Mouse (Mus musculus) heart, adult 8-10 months (tissue): Measurements from ENCODE around the gene Hspa4. TPM values are rescaled to one million over a fixed set of nuclear protein-coding genes. Genes with fewer than 3 reads are reported as not detected.
"Not testable (repeated sequence)": the region's sequence is repeated elsewhere in the genome, so short reads cannot be mapped to it uniquely, and the experiment has no call there.

ENCODE experiments used
- DNase-seq: peaks from one replicate; pipeline ENCODE4 v3.0.0; 2022; ENCODE audit warnings: low spot score
- total RNA-seq, 4 experiments: library from RNA; stranded (reverse); gene quantifications; 2 replicates each; pipeline ENCODE4 v1.2.4; 2022

Gene Hspa4
- total RNA-seq = 100 to 1,000 TPM; 113 to 135 (median 122) TPM

DNA sequence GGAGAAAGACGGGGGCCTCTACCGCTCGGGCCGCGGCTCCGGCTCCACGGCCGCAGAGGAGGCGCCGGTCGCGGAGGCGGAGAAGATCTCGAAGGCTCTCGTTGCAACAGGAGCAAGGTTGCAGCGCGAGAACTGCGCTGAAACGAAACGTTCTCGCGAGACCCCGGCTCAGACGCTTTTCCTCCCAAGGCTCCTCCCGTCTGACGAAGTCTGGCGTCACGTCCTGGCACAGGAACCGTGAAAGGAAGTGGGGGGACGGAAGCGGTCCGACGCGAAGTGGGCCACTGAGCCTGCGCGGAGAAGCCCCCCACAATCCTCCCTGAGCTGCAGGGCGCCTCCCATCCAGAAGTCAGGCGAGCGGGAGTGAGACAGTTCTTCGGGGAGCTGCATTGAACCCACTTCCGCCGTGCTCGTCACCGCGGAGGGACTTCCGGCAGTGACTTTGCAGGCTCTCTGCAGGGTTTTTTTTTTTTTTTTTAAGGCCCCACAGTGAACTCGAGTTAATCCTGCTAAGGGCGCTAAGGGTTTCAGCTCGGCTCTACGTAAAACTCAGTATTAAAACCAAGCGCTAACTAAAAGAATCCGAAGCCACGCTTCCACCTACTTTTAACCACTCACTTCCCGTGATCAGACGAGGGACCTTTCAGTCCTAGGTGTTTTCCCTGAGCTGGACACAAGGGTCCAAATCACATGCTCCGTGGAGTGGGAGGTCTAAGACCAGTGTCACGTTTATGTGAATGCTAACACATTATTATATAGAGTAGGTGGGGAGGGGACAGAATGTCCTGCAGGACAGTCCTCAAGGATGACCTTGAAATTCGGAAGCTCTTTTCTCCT is at the start of gene Hspa4:
Hspa4 (minus strand) TSS at position 128 of the 837 bp plus-strand sequence.
- DNase-seq = peak; percentile 98

DNA sequence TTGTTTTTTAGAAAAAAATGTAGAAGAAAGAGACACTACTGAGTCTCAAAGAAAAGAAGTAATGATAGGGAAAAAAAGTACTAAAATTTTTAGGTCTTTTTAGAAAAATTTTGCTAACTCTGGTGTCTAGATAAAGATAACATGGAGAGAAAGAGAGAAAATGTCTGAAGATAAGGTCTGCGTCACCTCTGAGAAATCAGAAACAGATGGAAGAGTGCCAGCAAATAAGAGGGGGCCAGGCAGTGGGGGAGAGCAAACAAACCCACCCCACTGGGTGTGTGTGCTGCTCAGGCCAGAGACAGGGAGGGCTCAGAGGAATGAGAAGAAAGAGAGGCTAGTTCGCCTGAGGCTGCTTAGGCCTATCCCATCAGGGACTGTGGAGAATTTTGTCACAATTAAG is 45.5 kb upstream of the Hspa4 start:
- DNase-seq = no peak

DNA sequence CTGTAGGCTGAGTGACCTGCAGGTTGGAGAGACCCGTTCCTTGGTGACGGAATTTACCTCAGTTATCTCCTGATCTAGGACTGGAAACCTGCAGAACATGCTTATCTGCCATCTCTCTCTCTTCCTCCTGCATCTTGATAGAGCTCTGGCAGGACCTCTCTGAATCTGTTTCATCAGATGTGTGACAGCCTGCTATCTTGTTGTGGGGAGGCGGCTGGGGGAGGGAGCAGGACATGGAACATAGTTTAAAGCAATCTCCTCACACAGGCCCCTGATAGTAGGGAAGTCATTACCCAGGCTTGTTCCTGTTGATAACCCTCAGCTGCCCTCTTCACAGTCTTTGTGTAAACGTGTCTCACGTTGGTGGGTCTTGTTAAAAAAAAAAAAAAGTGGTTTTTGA is 45.1 kb upstream of the Hspa4 start:
- no peak for DNase-seq

- no peak for DNase-seq
These were observed 42.5 kb upstream of the Hspa4 start for GRCm38 (mm10) chr11:53342711-53343110.

DNA sequence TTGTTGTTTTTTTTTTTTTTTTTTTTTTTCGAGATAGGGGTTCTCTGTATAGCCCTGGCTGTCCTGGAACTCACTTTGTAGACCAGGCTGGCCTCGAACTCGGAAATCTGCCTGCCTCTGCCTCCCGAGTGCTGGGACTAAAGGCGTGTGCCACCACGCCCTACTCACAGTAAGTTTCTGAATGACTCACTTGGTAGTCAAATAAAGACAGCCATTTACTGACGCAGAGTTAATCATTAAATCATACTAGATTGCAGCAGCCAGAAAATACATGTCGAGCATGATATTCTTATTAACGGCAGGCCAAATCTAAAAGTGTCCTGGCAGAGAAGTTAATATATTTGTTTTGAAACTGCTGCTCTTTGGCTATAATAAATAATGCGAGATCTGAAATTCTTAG is 40.8 kb upstream of the Hspa4 start:
- DNase-seq = not testable (repeated sequence)

DNA sequence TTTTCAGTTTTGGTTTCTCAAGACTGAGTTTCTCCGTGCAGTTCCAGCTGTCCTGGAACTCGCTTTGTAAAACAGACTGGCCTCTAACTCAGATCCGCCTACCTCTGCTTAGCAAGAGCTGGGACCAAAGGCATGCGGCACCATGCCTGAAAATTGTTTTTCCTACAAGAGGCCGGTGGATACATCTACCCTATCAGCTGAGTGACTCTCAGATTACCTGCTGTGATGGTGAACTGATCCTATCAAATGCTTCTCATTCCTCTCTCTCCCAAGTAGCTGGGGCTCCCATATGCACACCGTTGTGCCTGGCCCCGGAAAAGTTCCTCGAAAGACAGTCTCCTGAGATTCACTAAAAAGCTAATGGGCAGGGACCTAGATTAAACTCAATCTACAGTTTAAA is 37.4 kb upstream of the Hspa4 start:
- DNase-seq = no peak

DNA sequence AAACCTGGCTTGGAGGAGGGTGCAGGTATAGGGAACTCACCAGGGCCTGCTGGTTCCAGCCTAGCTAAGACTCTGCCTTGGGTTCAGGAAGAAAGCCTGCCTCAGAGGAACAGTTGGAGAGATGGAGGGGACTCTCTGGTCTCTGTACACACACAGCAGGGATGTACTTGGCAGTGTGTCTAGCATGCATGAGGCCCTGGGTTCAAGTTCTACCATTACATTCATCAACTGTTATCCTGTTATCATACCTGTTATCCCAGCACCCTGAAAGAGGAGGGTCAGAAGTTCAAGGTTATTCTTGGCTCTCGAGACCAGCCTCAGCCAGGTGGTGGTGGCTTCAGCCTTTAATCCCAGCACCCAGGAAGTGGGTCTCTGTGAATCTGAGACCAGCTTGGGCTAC is 36.7 kb upstream of the Hspa4 start:
- DNase-seq = no peak

- DNase-seq = no peak
These were observed 35.9 kb upstream of the Hspa4 start for GRCm38 (mm10) chr11:53336182-53336571.

DNA sequence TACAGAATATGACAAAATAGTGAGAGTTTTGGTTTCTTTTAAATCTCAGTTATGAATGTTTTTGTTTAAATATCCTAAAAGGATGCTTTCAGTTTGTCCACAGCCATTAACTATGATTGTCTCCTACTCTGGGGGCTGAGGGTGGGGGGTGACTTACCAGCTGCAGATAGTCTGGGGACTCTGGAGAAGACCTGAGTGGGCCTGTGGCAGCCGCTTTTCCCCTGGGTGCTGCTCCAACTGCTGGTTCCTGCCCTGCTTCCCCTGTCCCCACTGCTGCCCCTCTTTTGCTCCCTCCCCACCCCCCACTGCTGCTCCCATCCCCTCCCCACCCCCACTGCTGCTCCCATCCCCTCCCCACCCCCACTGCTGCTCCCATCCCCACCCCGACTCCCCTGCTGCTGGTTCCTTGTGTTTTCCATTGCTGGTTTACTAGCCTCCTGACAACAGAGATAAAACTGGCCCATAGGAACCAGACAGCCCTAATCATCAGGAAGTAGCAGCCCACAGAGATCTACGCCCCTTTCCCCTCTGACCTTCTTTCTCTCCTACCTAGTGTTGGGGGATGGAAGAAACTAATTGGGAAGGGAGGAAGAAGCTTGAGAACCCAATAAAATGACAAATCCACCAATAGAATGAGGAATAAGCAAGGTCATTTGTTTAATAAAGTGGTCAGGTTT is 35.4 kb upstream of the Hspa4 start:
- DNase-seq = no peak

- DNase-seq = no peak
These were observed 31.9 kb upstream of the Hspa4 start for GRCm38 (mm10) chr11:53332076-53332680.

DNA sequence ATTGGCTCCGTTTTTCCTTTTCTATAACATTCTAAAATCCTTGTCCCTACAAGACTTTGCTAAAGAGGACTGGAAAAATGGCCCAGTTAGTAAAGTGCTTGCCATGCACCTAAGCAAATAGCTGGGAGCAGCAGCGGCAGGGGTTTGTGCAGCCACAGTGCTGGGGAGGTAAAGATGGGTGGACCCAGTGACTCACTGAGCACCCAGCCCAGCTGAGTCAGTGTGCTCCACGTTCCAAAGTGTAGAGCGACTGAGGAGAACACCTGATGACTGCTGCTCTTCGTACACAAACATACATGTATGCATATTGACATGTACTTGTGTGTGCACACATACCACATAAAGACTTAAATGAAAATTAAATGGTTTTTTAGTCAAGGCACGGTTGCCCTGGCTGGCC is 30.9 kb upstream of the Hspa4 start:
- no peak for DNase-seq

- DNase-seq = no peak
These were observed 30.1 kb upstream of the Hspa4 start for GRCm38 (mm10) chr11:53330325-53330724.

DNA sequence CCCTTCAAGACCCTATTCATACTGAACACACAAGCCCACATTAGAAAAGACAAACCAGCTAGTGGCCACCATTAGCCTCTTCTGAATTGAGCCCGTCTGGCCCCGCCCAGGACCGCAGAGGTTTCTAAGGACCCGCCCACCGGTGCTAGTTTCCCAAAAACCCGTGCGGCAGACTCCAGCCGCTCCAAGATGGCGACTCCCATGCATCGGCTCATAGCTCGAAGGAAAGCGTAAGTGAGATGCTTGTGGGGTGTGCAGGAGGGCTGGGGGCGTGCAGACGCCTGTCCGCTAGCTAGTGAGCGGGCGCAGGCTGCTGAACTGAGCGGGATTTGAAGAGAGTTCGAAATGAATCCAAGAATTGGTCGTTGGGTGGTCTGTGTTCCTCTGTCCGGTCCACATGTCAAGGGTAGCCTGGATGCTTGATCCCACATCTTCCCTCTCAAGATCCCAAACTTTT is 24.3 kb upstream of the Hspa4 start, which contains the start of gene Zcchc10:
Zcchc10 (plus strand) TSS at position 168 of the 457 bp plus-strand sequence.
- DNase-seq = peak; percentile 89

GRCm38 (mm10) chr11:53319867-53320266 is 19.6 kb upstream of the Hspa4 start:
- DNase-seq = not testable (repeated sequence)

DNA sequence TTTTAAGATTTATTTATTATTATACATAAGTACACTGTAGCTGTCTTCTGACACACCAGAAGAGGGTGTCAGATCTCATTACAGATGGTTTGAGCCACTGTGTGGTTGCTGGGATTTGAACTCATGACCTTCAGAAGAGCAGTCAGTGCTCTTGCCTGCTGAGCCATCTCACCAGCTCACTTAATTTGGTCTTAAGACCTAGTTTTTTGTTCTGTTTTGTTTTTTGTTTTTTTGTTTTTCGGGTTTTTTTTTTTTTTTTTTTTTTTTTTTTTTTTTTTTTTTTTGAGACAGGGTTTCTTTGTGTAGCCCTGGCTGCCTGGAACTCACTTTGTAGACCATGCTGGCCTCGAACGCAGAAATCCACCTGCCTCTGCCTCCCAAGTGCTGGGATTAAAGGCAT is 18.3 kb upstream of the Hspa4 start:
- DNase-seq = not testable (repeated sequence)

DNA sequence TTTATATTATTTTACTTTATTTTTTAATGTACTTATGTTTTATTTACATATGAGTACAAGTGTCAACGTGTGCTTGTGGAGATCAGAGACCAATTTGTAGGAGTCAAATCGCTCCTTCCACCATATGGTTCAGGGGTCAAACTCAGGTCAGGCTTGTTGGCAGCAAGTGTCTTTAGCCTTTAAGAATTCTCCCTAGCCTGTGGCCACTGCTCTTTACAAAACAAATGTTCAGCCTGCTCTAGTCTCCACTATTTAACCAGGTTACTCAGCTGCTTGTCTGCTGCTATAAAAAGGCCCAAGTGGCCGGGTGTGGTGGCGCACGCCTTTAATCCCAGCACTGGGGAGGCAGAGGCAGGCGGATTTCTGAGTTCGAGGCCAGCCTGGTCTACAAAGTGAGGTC is 17.8 kb upstream of the Hspa4 start:
- no peak for DNase-seq

GRCm38 (mm10) chr11:53316996-53317395 is 16.7 kb upstream of the Hspa4 start:
- DNase-seq = no peak

DNA sequence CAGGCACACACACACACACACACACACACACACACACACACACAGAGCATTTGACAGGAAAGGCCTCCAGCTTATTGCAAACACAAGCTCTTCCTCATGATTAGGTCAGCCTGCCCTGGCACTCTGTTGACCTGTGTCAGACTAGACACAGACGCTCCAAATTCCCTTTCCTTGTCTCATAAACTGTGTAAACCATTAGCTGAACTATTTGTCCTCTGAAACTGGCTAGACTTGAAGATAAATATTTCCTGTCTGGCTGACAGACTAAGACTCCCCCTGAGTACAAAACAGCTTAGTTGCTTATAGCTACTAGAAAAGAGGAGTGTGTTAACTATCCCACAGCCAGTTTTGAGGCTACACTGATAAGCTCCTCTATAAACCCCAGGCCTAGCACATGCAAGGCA is 14.5 kb upstream of the Hspa4 start:
- peak; percentile 45 for DNase-seq

DNA sequence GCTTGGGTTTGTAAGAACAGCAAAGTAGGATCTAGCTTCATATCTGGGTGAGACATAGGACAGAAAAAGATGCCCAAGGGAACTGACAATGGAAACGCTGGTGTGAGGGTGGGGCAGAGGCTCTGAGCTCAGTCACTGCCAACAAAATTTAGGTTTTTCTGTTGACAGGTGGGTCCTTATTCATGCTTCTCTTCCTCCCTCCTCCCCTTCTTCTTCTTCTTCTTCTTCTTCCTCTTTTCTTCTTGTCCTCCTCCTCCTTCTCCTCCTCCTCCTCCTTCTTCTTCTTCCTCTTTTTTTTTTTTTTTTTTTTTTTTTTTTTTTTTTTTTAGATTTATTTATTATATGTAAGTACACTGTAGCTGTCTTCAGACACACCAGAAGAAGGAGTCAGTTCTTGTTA is 12.6 kb upstream of the Hspa4 start:
- DNase-seq = not testable (repeated sequence)

DNA sequence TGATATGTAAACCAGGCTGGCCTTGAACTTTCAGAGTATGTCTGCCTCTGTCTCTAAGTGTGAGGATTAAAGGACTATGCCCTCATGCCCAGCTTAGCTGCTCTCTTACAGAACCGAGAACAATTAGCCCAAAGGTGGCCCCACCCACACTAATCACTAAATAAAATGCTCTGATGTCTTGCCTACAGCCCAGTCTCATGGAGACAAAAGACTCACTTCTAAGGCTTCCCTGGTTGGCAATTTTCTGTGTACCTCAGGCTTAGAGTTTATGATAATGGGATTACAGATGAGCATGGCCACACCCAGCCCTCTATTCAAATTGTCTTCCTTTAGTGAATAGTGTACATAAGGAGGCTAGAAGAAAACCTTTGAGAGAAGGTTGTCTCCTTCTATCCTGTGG is 11.1 kb upstream of the Hspa4 start:
- DNase-seq = no peak

GRCm38 (mm10) chr11:53308884-53309310 is 8.6 kb upstream of the Hspa4 start:
- peak; percentile 90 for DNase-seq

DNA sequence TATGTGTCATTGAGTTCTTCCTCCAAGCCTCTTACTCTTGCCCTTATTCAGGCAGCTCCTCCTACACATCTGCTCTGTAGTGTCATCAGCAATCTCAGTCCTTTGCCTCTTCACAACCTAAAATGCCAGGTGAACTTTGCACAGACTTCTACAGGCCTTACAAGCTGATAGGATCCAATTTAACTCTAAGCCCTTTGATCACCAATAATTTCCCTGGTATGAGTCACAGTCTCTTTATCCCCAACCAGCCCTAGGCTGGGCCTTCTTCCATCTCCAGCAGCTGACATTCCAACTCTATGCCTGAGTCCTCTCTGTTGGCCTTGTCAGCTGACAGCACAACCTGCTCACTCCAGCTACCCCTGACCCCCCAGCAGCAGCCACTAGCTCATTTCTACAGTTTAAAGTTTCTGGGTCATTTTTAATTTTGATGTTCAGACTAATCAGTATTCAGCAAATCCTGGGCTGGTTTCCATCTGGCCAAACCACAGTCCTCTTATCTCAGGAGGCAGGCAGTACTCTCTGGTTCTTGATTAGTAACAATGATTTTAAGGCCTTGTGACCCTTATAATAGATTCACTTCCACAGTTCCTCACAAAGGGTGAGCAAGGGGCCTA is 8.1 kb upstream of the Hspa4 start:
- DNase-seq = peak; percentile 80
